ENCODE assay signal across 9 mouse cellular contexts in genomic region chr6:134470857-134471256, GRCm38 (mm10).
DNase-seq lines count a peak whose midpoint lies in the region; ATAC-seq and TF ChIP-seq lines count a peak whose summit lies in the region.
"Had no signal": no experiment of that assay in that cellular context is flagged by ENCODE, and none has a peak within 500 bp of the region (broad histone marks: within the 10 kb centered on the region; RNA-seq: fewer than 3 reads in every experiment).

No protein-coding gene starts in this region.

- H3K36me3 ChIP-seq in limb, embryonic 14.5 days (ENCODE audit: control insufficient read depth, insufficient read depth, low read length): peaks cover 50% of the 10 kb centered on the region
- H3K36me3 ChIP-seq in limb, embryonic 10.5 days: peaks cover 69% of the 10 kb centered on the region
- peaks cover 84% of the 10 kb centered on the region for H3K36me3 ChIP-seq in midbrain, embryonic 10.5 days

- no peak overlapping the region for H3K27ac ChIP-seq in limb, embryonic 14.5 days (replicated peaks; ENCODE audit: low read depth, low read length)
- H3K27ac ChIP-seq in limb, embryonic 10.5 days: no peak overlapping the region
- no peak overlapping the region for H3K27ac ChIP-seq in midbrain, embryonic 10.5 days (replicated peaks)
- H3K27ac ChIP-seq: limb, embryonic 15.5 days had no signal

- no peak for TF ChIP-seq POLR2A in limb, embryonic 14.5 days (IDR thresholded peaks at IDR 0.05; ENCODE audit: borderline replicate concordance, extremely low read depth, insufficient read depth, insufficient read length)

- no peaks in the 10 kb centered on the region for H3K27me3 ChIP-seq in limb, embryonic 14.5 days (ENCODE audit: control insufficient read depth, insufficient read depth, low read length)
- no peaks in the 10 kb centered on the region for H3K27me3 ChIP-seq in limb, embryonic 10.5 days (ENCODE audit: low read depth, poor library complexity, severe bottlenecking)
- no peaks in the 10 kb centered on the region for H3K27me3 ChIP-seq in midbrain, embryonic 10.5 days (ENCODE audit: low read depth, poor library complexity, severe bottlenecking)
- H3K27me3 ChIP-seq: limb, embryonic 15.5 days had no signal

- 83% methylated on average over 14 of the region's 14 CpGs for WGBS in limb, embryonic 14.5 days
- 93% methylated on average over 14 of the region's 14 CpGs for WGBS in limb, embryonic 10.5 days
- WGBS in midbrain, embryonic 10.5 days: 91% methylated on average over 14 of the region's 14 CpGs

- no peak overlapping the region for H3K9ac ChIP-seq in limb, embryonic 14.5 days (ENCODE audit: low read depth, low read length, severe bottlenecking)
- H3K9ac ChIP-seq: limb, embryonic 15.5 days had no signal

- peaks cover 4% of the 10 kb centered on the region; the same call in 1 of the 2 replicates for H3K4me1 ChIP-seq in limb, embryonic 14.5 days (ENCODE audit: control insufficient read depth, insufficient read depth, low read length)
- peaks cover 10% of the 10 kb centered on the region; the same call in 1 of the 2 replicates for H3K4me1 ChIP-seq in limb, embryonic 10.5 days
- H3K4me1 ChIP-seq in midbrain, embryonic 10.5 days: no peaks in the 10 kb centered on the region

- no peaks in the 10 kb centered on the region for H3K9me3 ChIP-seq in limb, embryonic 14.5 days (ENCODE audit: control insufficient read depth, low read length)
- H3K9me3 ChIP-seq in limb, embryonic 10.5 days (replicated peaks): no peaks in the 10 kb centered on the region
- no peaks in the 10 kb centered on the region for H3K9me3 ChIP-seq in midbrain, embryonic 10.5 days (replicated peaks)
- H3K9me3 ChIP-seq: limb, embryonic 15.5 days had no signal

- no peak overlapping the region for H3K4me2 ChIP-seq in limb, embryonic 14.5 days (replicated peaks; ENCODE audit: low read depth, low read length, severe bottlenecking)
- H3K4me2 ChIP-seq: limb, embryonic 15.5 days had no signal

- DNase-seq in limb, embryonic 14.5 days (ENCODE audit: low spot score): peak; percentile 75
- DNase-seq in limb, embryonic 10.5 days (ENCODE audit: low spot score): no peak
- peak; percentile 78 for DNase-seq in adrenal gland, adult 8-10 months
- peak; percentile 59 to 71 for DNase-seq in heart, adult 9 months (ENCODE audit: low spot score in 2 of 2)
- DNase-seq in layer of hippocampus, adult 18-20 months (ENCODE audit: low spot score in 2 of 2): peak; percentile 54 to 78
- DNase-seq in lung, postnatal 14 days: peak; percentile 84
- DNase-seq in urinary bladder, postnatal 36 days (ENCODE audit: low spot score in 2 of 2): peak; percentile 33 to 59
- no peak for DNase-seq in midbrain, embryonic 10.5 days (ENCODE audit: low spot score)

- H3K4me3 ChIP-seq in limb, embryonic 14.5 days (replicated peaks; ENCODE audit: low read length): no peak overlapping the region
- no peak overlapping the region for H3K4me3 ChIP-seq in limb, embryonic 10.5 days
- no peak overlapping the region for H3K4me3 ChIP-seq in midbrain, embryonic 10.5 days
- H3K4me3 ChIP-seq: limb, embryonic 15.5 days had no signal

- no peak for ATAC-seq in limb, embryonic 14.5 days (ENCODE audit: low FRiP score, low read depth)

Comparison
In these comparisons a context has a peak if more than half of its experiments do, and no peak if none do; other contexts are left out.
1. DNase-seq: peak in limb, embryonic 14.5 days (single experiment), adrenal gland, adult 8-10 months (single experiment), heart, adult 9 months (2 of 2), layer of hippocampus, adult 18-20 months (2 of 2), lung, postnatal 14 days (single experiment) and urinary bladder, postnatal 36 days (2 of 2); none in limb, embryonic 10.5 days (single experiment) and midbrain, embryonic 10.5 days (single experiment).